Mouse (Mus musculus): Measurements from ENCODE around the gene Znrd1.
"Not testable (repeated sequence)": the region's sequence is repeated elsewhere in the genome, so short reads cannot be mapped to it uniquely, and the experiment has no call there.

DNA sequence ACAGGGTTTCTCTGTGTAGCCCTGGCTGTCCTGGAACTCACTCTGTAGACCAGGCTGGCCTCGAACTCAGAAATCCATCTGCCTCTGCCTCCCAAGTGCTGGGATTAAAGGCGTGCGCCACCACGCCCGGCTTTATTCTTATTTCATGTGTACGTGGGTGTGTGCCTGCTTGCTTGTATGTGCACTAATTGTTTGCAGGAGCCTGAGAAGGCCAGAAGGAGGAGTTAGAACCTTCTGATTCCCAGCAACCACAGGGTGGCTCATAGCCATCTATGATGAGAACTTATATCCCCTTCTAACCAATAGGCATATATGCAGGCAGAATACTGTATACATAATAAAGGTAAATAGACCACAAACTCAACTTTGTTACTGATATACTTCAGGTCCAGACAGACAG lies 32.3 kb upstream of the Znrd1 start:
- not testable (repeated sequence) for TF ChIP-seq GATA1, TAL1 (IDR thresholded peaks at IDR 0.05; ENCODE audit: low read length)
